Comparison of ENCODE assay signal across 15 mouse cellular contexts in genomic region chr12:88398658-88399057, GRCm38 (mm10).
"Had no signal": no experiment of that assay in that cellular context is flagged by ENCODE, and none has a peak within 500 bp of the region (broad histone marks: within the 10 kb centered on the region; RNA-seq: fewer than 3 reads in every experiment).

No protein-coding gene starts in this region.

- DNase-seq: kidney, adult 11 months; kidney, adult 9 months; kidney, postnatal 4 days; lung, embryonic 14.5 days; lung, postnatal 10 days; lung, postnatal 4 days; right cerebral cortex, adult 18-20 months; right cerebral cortex, postnatal 25 days; thymus, adult 18-20 months; thymus, postnatal 25 days had no signal

- H3K27ac ChIP-seq: kidney, postnatal 0 days; limb, embryonic 10.5 days; liver, embryonic 15.5 days; midbrain, embryonic 12.5 days had no signal

- H3K4me2 ChIP-seq: liver, embryonic 15.5 days; lung, embryonic 14.5 days; midbrain, embryonic 12.5 days had no signal

- H3K4me1 ChIP-seq: limb, embryonic 10.5 days; liver, embryonic 15.5 days; midbrain, embryonic 12.5 days had no signal

- H3K4me3 ChIP-seq: limb, embryonic 10.5 days; liver, embryonic 15.5 days; megakaryocyte, embryonic 14.5 days; midbrain, embryonic 12.5 days had no signal

- H3K9me3 ChIP-seq: limb, embryonic 10.5 days; liver, embryonic 15.5 days; megakaryocyte, embryonic 14.5 days; midbrain, embryonic 12.5 days had no signal

- H3K9ac ChIP-seq: liver, embryonic 15.5 days; lung, embryonic 14.5 days; midbrain, embryonic 12.5 days had no signal

- H3K27me3 ChIP-seq: liver, embryonic 15.5 days; megakaryocyte, embryonic 14.5 days; midbrain, embryonic 12.5 days had no signal

- H3K36me3 ChIP-seq: liver, embryonic 15.5 days; midbrain, embryonic 12.5 days had no signal
